Mouse (Mus musculus) midbrain, embryonic 10.5 days (tissue): ENCODE results near the gene Chmp1a. TPM values are rescaled to one million over a fixed set of nuclear protein-coding genes. Genes with fewer than 3 reads are reported as not detected.

Experiments
- DNase-seq: peaks from one replicate; pipeline ENCODE4 v3.0.0-alpha.2; 2017; ENCODE audit warnings: low spot score
- H3K27ac ChIP-seq: fragments of 300-500 bp; sonication (generic); replicated peaks from 2 replicates; pipeline ENCODE4 v1.5.1; 2016; ENCODE audit warnings: mild to moderate bottlenecking
- H3K27me3 ChIP-seq: fragments of 300-500 bp; sonication (generic); 2 replicates; pipeline ENCODE4 v1.6.1; 2016; ENCODE audit warnings: low read depth, mild to moderate bottlenecking; ENCODE audit not compliant: poor library complexity, severe bottlenecking
- H3K36me3 ChIP-seq: fragments of 300-500 bp; sonication (generic); 2 replicates; pipeline ENCODE4 v1.6.1; 2016; ENCODE audit warnings: mild to moderate bottlenecking, moderate library complexity
- H3K4me1 ChIP-seq: fragments of 300-500 bp; sonication (generic); 2 replicates; pipeline ENCODE4 v1.6.1; 2016
- H3K4me3 ChIP-seq: fragments of 300-500 bp; sonication (generic); 2 replicates; pipeline ENCODE4 v1.5.1; 2016; ENCODE audit warnings: mild to moderate bottlenecking, moderate library complexity
- H3K9me3 ChIP-seq: fragments of 300-500 bp; sonication (generic); replicated peaks from 2 replicates; pipeline ENCODE4 v1.6.1; 2016; ENCODE audit warnings: mild to moderate bottlenecking
- WGBS: fragments of 180-500 bp; shearing (Covaris S2); methylation state at CpG from one replicate; pipeline ENCODE4 v1.1.7; 2016; 5-methylcytosine and 5-hydroxymethylcytosine counted together
- polyA plus RNA-seq: library from polyadenylated mRNA; unstranded; fragments of >200 nt; fragmentation: Nextera tagmentation; extraction: Ambion mirVana; gene quantifications from 2 replicates; pipeline ENCODE4 v1.2.1, GENCODE M21; 2016

Chmp1a gene
- polyA plus RNA-seq, 1 experiment from 2014 or later = 139 TPM

GRCm38 (mm10) chr8:123188841-123189240, 23.7 kb downstream of the Chmp1a start:
- DNase-seq = no peak
- Histone ChIP-seq H3K27me3 (0 out of 2 replicates have a peak, but pooled peaks cover 3% of the 10 kb centered on the region), H3K4me1 (peaks cover 14% of the 10 kb centered on the region), H3K36me3 (no peaks in the 10 kb centered on the region), H3K9me3 (no peaks in the 10 kb centered on the region), H3K4me3 (no peak overlapping the region), H3K27ac (no peak overlapping the region)
- 84% methylated on average over 7 of the region's 7 CpGs for WGBS

GRCm38 (mm10) chr8:123188006-123188405, 24.6 kb downstream of the Chmp1a start:
- Histone ChIP-seq H3K9me3 (no peaks in the 10 kb centered on the region), H3K27me3 (0 out of 2 replicates have a peak, but pooled peaks cover 3% of the 10 kb centered on the region), H3K36me3 (no peaks in the 10 kb centered on the region), H3K4me1 (peaks cover 14% of the 10 kb centered on the region), H3K4me3 (no peak overlapping the region), H3K27ac (no peak overlapping the region)
- 80% methylated on average over 2 of the region's 2 CpGs for WGBS
- DNase-seq = no peak

- Histone ChIP-seq H3K4me3 (no peak within 1 kb of the TSS), H3K9me3 (no peaks in the 10 kb centered on the region), H3K27me3 (0 out of 2 replicates have a peak, but pooled peaks cover 3% of the 10 kb centered on the region), H3K4me1 (peaks cover 12% of the 10 kb centered on the region), H3K27ac (peak within 1 kb of the TSS; percentile 43; the same call in 1 of the 2 replicates), H3K36me3 (no peaks in the 10 kb centered on the region)
- peak; percentile 38 for DNase-seq
- 51% methylated on average over 19 of the region's 19 CpGs for WGBS
Measured at GRCm38 (mm10) chr8:123185566-123186409, 26.8 kb downstream of the Chmp1a start, which contains the start of gene Dpep1. Gene Dpep1 (plus strand): TSS chr8:123186242.

GRCm38 (mm10) chr8:123181391-123181790, 31.2 kb downstream of the Chmp1a start:
- DNase-seq = peak; percentile 30
- Histone ChIP-seq H3K4me1 (peaks cover 8% of the 10 kb centered on the region; the same call in 1 of the 2 replicates), H3K9me3 (peaks cover 34% of the 10 kb centered on the region), H3K27ac (no peak overlapping the region), H3K27me3 (no peaks in the 10 kb centered on the region), H3K36me3 (no peaks in the 10 kb centered on the region), H3K4me3 (no peak overlapping the region)
- WGBS = 70% methylated on average over 3 of the region's 3 CpGs

GRCm38 (mm10) chr8:123157888-123158465, 54.6 kb downstream of the Chmp1a start, which contains the start of gene Sult5a1:
Gene Sult5a1 (minus strand): TSS chr8:123158315.
- WGBS = 36% methylated on average over 13 of the region's 13 CpGs
- H3K4me1 ChIP-seq = peaks cover 10% of the 10 kb centered on the region
- no peaks in the 10 kb centered on the region for H3K27me3 ChIP-seq
- no peaks in the 10 kb centered on the region for H3K36me3 ChIP-seq
- peak within 1 kb of the TSS; percentile 59 for H3K27ac ChIP-seq
- H3K4me3 ChIP-seq = peak within 1 kb of the TSS; percentile 26; the same call in 1 of the 2 replicates
- H3K9me3 ChIP-seq = no peaks in the 10 kb centered on the region
- no peak for DNase-seq

- Histone ChIP-seq H3K9me3 (no peaks in the 10 kb centered on the region), H3K4me3 (no peak overlapping the region), H3K27ac (no peak overlapping the region), H3K27me3 (no peaks in the 10 kb centered on the region), H3K36me3 (no peaks in the 10 kb centered on the region), H3K4me1 (peaks cover 10% of the 10 kb centered on the region)
- 83% methylated on average over 9 of the region's 9 CpGs for WGBS
- no peak for DNase-seq
Measured at GRCm38 (mm10) chr8:123156070-123156773, 56.3 kb downstream of the Chmp1a start.

GRCm38 (mm10) chr8:123155177-123155576, 57.4 kb downstream of the Chmp1a start:
- peaks cover 10% of the 10 kb centered on the region for H3K4me1 ChIP-seq
- WGBS = 78% methylated on average over 5 of the region's 5 CpGs
- H3K4me3 ChIP-seq = no peak overlapping the region
- no peak overlapping the region for H3K27ac ChIP-seq
- DNase-seq = no peak
- H3K36me3 ChIP-seq = no peaks in the 10 kb centered on the region
- no peaks in the 10 kb centered on the region for H3K27me3 ChIP-seq
- H3K9me3 ChIP-seq = no peaks in the 10 kb centered on the region

Other genes starting within 250 kb of the Chmp1a start
- 29.5 TPM in 2 replicates for gene Ankrd11, start 170.5 kb downstream of the Chmp1a start, polyA plus RNA-seq
- gene Spg7, start 149.8 kb downstream of the Chmp1a start, polyA plus RNA-seq = 49.5 and 50.9 TPM in 2 replicates
- gene Rpl13, start 110.4 kb downstream of the Chmp1a start, polyA plus RNA-seq = 1,200 and 1,392 TPM in 2 replicates
- gene Cpne7, start 95.4 kb downstream of the Chmp1a start, polyA plus RNA-seq = 0.32 and 0.39 TPM in 2 replicates
- gene Sult5a1, start 54.4 kb downstream of the Chmp1a start, polyA plus RNA-seq = 3.6 and 3.8 TPM in 2 replicates
- gene Dpep1, start 26.5 kb downstream of the Chmp1a start, polyA plus RNA-seq = 4.3 and 5.7 TPM in 2 replicates
- gene Spata33, start 69 bp upstream of the Chmp1a start, polyA plus RNA-seq = 6.1 TPM in 2 replicates
- gene Cdk10, start 12.1 kb upstream of the Chmp1a start, polyA plus RNA-seq = 41.4 and 42.0 TPM in 2 replicates
- 1.3 and 2.4 TPM in 2 replicates for gene Spata2l, start 23.5 kb upstream of the Chmp1a start, polyA plus RNA-seq
- gene Zfp276, start 41.4 kb upstream of the Chmp1a start, polyA plus RNA-seq = 23.2 and 27.2 TPM in 2 replicates
- 24.0 and 27.1 TPM in 2 replicates for gene Vps9d1, start 41.6 kb upstream of the Chmp1a start, polyA plus RNA-seq
- 40.4 and 45.3 TPM in 2 replicates for gene Fanca, start 105.8 kb upstream of the Chmp1a start, polyA plus RNA-seq
- gene Spire2, start 120.0 kb upstream of the Chmp1a start, polyA plus RNA-seq = 9.7 and 12.3 TPM in 2 replicates
- gene Tcf25, start 161.0 kb upstream of the Chmp1a start, polyA plus RNA-seq = 150 and 167 TPM in 2 replicates
- gene Mc1r, start 194.3 kb upstream of the Chmp1a start, polyA plus RNA-seq = 0.06 and 0.10 TPM in 2 replicates
- gene Tubb3, start 198.7 kb upstream of the Chmp1a start, polyA plus RNA-seq = 428 and 665 TPM in 2 replicates
- gene Def8, start 210.8 kb upstream of the Chmp1a start, polyA plus RNA-seq = 42.1 and 45.9 TPM in 2 replicates